Mouse (Mus musculus) right cerebral cortex, postnatal 10 days (tissue): ENCODE measurements around the gene Tcf3.
A peak's percentile ranks its signal among the peaks of the same experiment; 100 is the strongest.

Experiments
- DNase-seq, 2 experiments: peaks; one replicate each; pipeline ENCODE4 v3.0.0; 2021; ENCODE audit warnings: low spot score in 2 of 2

Tcf3 gene

GRCm38 (mm10) chr10:80407924-80408323 is 25.5 kb downstream of the Tcf3 start:
- no peak for DNase-seq

DNA sequence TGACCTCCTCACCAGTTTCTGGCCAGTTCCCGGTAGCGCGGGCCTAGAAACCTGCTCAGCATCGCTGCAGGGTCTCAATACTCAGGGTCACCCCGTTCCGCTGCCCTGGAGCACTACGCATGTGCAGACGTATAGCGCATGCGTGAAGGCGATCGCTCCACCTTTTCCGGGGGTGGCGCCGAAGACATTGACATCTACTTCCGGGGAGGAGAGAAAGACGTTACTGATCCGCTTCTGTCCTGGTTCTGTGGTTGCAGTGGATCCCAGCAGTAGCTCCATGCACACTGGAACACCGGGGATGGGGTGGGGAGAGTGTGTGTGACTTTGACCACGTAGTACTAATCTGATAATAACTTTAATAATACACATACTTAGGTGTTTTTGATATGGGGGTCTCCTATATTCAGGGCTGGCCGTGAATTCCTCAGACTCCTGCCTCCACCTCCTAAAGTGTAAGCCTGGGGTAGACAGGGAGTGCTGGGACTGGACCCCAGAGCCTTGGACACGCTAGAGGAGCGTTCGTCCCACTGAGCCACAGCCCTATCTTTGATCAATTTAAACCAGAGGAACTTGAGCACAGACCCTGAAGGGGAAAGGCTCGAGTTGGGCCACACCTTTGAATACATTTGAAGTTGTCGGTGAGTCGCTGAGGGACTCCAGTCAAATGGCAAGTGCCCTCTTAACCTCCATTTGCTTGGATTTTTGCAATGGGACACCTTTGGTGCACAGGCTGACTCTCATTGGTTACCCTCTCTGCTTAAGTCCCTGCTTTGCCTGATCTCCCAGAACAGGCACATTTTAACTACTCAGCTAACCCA is 26.6 kb downstream of the Tcf3 start, which contains the start of gene Uqcr11:
Gene Uqcr11, minus strand, starts transcription at position 147 of the 818 bp plus-strand sequence.
- DNase-seq, result peak; percentile 96

- DNase-seq, result no peak
Observed at GRCm38 (mm10) chr10:80405481-80406173, 27.8 kb downstream of the Tcf3 start.

GRCm38 (mm10) chr10:80403044-80403692 is 30.3 kb downstream of the Tcf3 start:
- no peak for DNase-seq

- no peak for DNase-seq
Observed at GRCm38 (mm10) chr10:80400704-80401161, 32.7 kb downstream of the Tcf3 start.

DNA sequence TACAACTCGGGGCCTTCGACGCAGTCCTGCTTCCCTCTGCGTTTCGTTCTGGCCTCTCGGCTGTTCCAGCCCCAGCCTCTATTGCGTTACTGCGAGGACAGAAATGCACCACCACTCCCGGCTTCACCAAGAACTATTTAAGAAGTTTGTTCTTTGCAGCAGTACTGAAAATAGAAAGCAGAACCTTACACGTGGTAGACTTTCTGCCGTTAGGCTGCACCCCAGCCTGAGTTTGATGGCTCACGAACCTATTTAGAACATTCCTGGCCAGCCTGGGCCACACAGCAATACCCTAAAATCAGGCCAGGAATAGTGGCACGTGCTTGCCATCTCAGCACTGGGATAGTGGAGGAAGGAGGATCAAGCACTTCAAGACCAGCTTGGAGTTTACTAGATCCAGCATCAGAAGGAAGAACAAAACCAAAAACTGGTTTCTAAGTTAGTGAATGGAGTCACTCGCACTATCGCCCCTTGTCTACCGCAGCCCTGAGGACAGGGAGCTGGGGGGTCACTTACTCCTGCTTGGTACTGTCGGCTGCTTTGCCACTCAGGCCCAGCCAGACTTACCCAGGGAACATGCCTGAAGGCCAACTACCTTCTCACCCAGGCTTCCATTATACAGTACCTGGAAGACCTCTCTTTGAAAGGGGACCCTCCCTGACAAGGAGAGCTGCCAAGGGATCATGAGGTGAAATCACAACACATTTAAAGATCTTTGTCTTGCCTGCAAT is 33.3 kb downstream of the Tcf3 start:
- no peak for DNase-seq

GRCm38 (mm10) chr10:80399191-80399972 is 34.1 kb downstream of the Tcf3 start, which contains the start of gene Mbd3:
Gene Mbd3 (minus strand): TSS chr10:80399550.
- DNase-seq, result peak; percentile 100

- DNase-seq, result peak; percentile 99
Observed at GRCm38 (mm10) chr10:80398719-80399190, 34.7 kb downstream of the Tcf3 start.

- no peak for DNase-seq
Observed at GRCm38 (mm10) chr10:80398174-80398535, 35.3 kb downstream of the Tcf3 start.

DNA sequence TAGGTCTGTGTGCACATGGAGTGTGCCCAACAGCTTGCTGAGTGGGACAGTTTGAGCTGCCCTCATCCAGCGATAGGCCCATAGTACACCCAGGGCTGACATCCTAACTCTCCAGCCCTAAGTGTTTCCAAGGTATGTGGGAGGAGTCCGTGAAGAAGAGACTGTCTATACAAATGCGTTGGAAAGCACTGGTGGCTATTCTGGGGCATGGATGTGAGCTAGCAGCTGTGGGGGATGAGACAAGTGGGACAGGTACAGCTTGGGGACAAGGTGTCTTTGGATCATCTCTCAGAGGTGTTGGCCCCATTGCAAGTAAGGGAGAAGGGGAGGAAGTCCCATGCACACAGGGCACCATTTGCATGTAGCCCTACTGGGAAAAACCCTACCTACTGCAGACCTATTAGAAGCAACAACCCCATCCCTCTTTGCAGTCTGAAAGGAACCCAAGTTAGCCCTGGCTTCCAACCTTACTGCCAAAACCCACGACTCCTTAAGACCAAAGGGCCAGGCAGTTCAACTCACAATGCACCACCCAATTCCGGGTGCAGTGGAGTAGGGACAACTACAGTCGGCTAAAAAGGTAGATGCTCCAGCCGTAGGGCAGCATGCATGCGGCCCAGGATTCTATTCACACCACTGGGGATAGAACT is 35.8 kb downstream of the Tcf3 start:
- DNase-seq, result no peak

GRCm38 (mm10) chr10:80396822-80397523 is 36.5 kb downstream of the Tcf3 start:
- DNase-seq, result no peak

- no peak for DNase-seq
Observed at GRCm38 (mm10) chr10:80395025-80395627, 38.3 kb downstream of the Tcf3 start.

GRCm38 (mm10) chr10:80392687-80393086 is 40.8 kb downstream of the Tcf3 start:
- DNase-seq, result no peak

- DNase-seq, result no peak
Observed at GRCm38 (mm10) chr10:80390697-80391096, 42.8 kb downstream of the Tcf3 start.

- DNase-seq, result no peak
Observed at GRCm38 (mm10) chr10:80389185-80389708, 44.2 kb downstream of the Tcf3 start.

- no peak for DNase-seq
Observed at GRCm38 (mm10) chr10:80388731-80389130, 44.7 kb downstream of the Tcf3 start.

DNA sequence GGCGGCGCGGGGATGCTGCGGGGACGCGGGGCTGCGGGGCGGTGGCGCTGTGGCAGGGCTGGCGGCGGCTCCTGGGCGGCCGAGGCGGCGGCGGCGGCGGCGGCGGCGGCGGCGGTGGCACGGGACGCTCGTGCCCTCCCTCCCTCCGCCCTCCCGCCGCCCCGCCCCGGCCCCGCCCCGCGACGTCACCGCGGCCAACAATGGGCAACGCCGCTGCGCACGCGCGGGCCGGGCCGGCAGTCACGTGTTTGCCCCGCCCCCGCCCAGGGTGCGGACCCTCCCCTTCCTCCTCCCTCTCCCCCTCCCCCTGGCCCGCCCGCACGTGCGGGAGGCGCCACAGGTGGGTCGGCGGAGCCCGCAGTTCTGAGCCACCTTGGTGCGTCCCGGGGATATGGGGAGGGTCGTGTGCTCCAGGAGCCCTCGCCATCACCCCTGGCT is 45.9 kb downstream of the Tcf3 start, which contains the start of gene Mex3d:
Gene Mex3d, minus strand, starts transcription at position 138 of the 438 bp plus-strand sequence.
- DNase-seq, result peak; percentile 92 to 95

DNA sequence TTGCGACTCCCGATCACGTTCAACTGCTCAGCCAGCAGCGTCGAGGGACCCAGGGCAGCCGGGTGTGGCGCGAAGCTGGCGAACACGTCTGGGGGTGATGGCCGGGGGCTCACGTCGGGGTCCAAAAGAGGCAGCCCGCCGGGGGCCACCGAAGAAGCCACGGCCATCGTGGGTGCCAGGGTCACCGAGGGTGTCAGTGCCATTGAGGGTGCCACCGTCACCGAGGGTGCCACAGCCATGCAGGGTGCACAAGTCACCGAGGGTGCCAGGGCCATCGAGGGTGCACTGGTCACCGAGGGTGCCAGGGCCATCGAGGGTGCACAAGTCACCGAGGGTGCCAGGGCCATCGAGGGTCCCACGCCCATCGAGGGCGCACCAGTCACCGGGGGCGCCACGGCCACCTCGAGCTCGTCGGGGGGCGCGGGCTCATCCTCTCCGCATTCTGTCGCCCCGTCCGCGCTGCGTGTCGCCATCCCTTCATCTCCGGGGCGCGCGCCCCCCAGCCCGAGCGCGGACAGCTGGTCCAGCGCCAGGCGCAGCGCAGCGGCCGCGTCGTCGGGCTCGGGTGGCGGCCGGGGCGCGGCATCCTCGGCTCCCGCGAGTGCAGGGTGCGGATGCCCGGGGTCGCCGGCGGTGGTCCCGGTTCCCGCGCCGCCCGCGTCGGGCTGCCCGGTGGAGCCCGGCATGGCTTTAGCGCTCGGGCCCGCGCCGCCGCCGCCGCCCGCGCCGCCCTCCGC is 46.5 kb downstream of the Tcf3 start:
- DNase-seq, result no peak
